ENCODE assay signal across 18 mouse cellular contexts in the genomic region with DNA sequence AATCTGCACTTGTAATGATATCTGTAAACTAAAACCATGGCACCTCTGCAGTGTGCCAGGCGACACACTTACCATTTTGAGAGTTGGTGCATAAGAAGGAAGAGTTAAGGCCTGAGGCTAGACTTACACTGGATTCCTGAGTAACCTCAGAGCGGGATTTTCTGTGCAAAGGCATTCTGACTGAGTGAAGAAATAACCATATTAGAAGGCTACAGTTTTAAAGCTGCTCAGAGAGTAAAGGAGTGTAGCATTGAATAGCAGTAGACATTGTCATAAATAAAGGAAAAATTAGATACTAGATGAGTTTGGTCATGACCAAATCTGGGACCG.
"Had no signal": no experiment of that assay in that cellular context is flagged by ENCODE, and none has a peak within 500 bp of the region (broad histone marks: within the 10 kb centered on the region; RNA-seq: fewer than 3 reads in every experiment).

No protein-coding gene starts in this region.

- DNase-seq: lung, adult 18-20 months; lung, embryonic 14.5 days; lung, postnatal 10 days; lung, postnatal 4 days; retina, postnatal 1 day; right cerebral cortex, adult 18-20 months; right cerebral cortex, postnatal 25 days; right cerebral cortex, postnatal 4 days; spleen, adult 18-20 months; thymus, adult 18-20 months; thymus, postnatal 14 days; thymus, postnatal 36 days had no signal

- H3K9ac ChIP-seq: lung, embryonic 14.5 days; midbrain, embryonic 13.5 days; neural tube, embryonic 15.5 days had no signal

- ATAC-seq: midbrain, embryonic 13.5 days; midbrain, embryonic 16.5 days had no signal

- H3K27ac ChIP-seq: midbrain, embryonic 10.5 days; midbrain, embryonic 13.5 days; neural tube, embryonic 15.5 days had no signal

- H3K4me2 ChIP-seq: lung, embryonic 14.5 days; midbrain, embryonic 13.5 days; neural tube, embryonic 13.5 days; neural tube, embryonic 15.5 days had no signal

- H3K4me3 ChIP-seq: midbrain, embryonic 10.5 days; midbrain, embryonic 13.5 days; myocyte; neural tube, embryonic 13.5 days; neural tube, embryonic 15.5 days had no signal

- H3K9me3 ChIP-seq: midbrain, embryonic 10.5 days; midbrain, embryonic 13.5 days; neural tube, embryonic 13.5 days; neural tube, embryonic 15.5 days had no signal

- H3K27me3 ChIP-seq: midbrain, embryonic 13.5 days; neural tube, embryonic 13.5 days; neural tube, embryonic 15.5 days had no signal
